Mouse (Mus musculus): ENCODE results near the gene Cyba. TPM values are rescaled to one million over a fixed set of nuclear protein-coding genes. Genes with fewer than 3 reads are reported as not detected.

The Cyba gene
- polyA plus RNA-seq, 1 experiment from 2014 or later, result 51.4 TPM

Small RNA genes within 50 kb of the gene (microRNA-seq; reads per million reads assigned to microRNA genes)
- gene Gm24366, result not detected

Other genes starting within 250 kb of the Cyba start
- 0.83 and 0.89 TPM in 2 replicates for gene Zfpm1, start 150.8 kb downstream of the Cyba start, polyA plus RNA-seq (2015; fragmentation: Nextera tagmentation; extraction: Ambion mirVana)
- gene Trhr2, start 72.2 kb downstream of the Cyba start, polyA plus RNA-seq (2015; fragmentation: Nextera tagmentation; extraction: Ambion mirVana), result not detected in 2 replicates
- gene Zc3h18, start 56.3 kb downstream of the Cyba start, polyA plus RNA-seq (2015; fragmentation: Nextera tagmentation; extraction: Ambion mirVana), result 37.0 and 43.6 TPM in 2 replicates
- not detected in 2 replicates for gene Il17c, start 10.9 kb downstream of the Cyba start, polyA plus RNA-seq (2015; fragmentation: Nextera tagmentation; extraction: Ambion mirVana)
- gene Mvd, start 10.5 kb upstream of the Cyba start, polyA plus RNA-seq (2015; fragmentation: Nextera tagmentation; extraction: Ambion mirVana), result 46.6 and 53.8 TPM in 2 replicates
- gene Snai3, start 27.8 kb upstream of the Cyba start, polyA plus RNA-seq (2015; fragmentation: Nextera tagmentation; extraction: Ambion mirVana), result 0.15 TPM in 1 of 2 replicates, not detected in the other
- gene Rnf166, start 43.1 kb upstream of the Cyba start, polyA plus RNA-seq (2015; fragmentation: Nextera tagmentation; extraction: Ambion mirVana), result 36.8 and 39.1 TPM in 2 replicates
- gene Ctu2, start 43.2 kb upstream of the Cyba start, polyA plus RNA-seq (2015; fragmentation: Nextera tagmentation; extraction: Ambion mirVana), result 57.4 and 63.7 TPM in 2 replicates
- gene Piezo1, start 118.4 kb upstream of the Cyba start, polyA plus RNA-seq (2015; fragmentation: Nextera tagmentation; extraction: Ambion mirVana), result 3.2 and 6.2 TPM in 2 replicates
- gene Cdt1, start 135.1 kb upstream of the Cyba start, polyA plus RNA-seq (2015; fragmentation: Nextera tagmentation; extraction: Ambion mirVana), result 7.3 and 9.2 TPM in 2 replicates
- gene Aprt, start 144.0 kb upstream of the Cyba start, polyA plus RNA-seq (2015; fragmentation: Nextera tagmentation; extraction: Ambion mirVana), result 133 and 161 TPM in 2 replicates
- 5.5 and 6.5 TPM in 2 replicates for gene Galns, start 178.5 kb upstream of the Cyba start, polyA plus RNA-seq (2015; fragmentation: Nextera tagmentation; extraction: Ambion mirVana)
- 84.7 and 101 TPM in 2 replicates for gene Trappc2l, start 178.7 kb upstream of the Cyba start, polyA plus RNA-seq (2015; fragmentation: Nextera tagmentation; extraction: Ambion mirVana)
- not detected in 2 replicates for gene Pabpn1l, start 189.8 kb upstream of the Cyba start, polyA plus RNA-seq (2015; fragmentation: Nextera tagmentation; extraction: Ambion mirVana)